Mouse (Mus musculus) ES-E14 (cell line): ENCODE data around the gene Wdr4.

Experiments used
- MAFK ChIP-seq: IDR thresholded peaks from 2 replicates; pipeline ENCODE4 v1.6.1; 2014; ENCODE audit warnings: mild to moderate bottlenecking, low read depth, low read length, inconsistent platforms; ENCODE audit not compliant: insufficient read depth
- ZC3H11A ChIP-seq: IDR thresholded peaks from 2 replicates; pipeline ENCODE4 v1.6.1; 2012; ENCODE audit warnings: low read depth, mild to moderate bottlenecking, inconsistent platforms, low read length, borderline replicate concordance

GRCm38 (mm10) chr17:31497726-31498125, 22.1 kb downstream of the Wdr4 start:
- TF ChIP-seq MAFK = no peak
- TF ChIP-seq ZC3H11A = no peak
